11 mouse cellular contexts compared by ENCODE assay signal in the genomic region with DNA sequence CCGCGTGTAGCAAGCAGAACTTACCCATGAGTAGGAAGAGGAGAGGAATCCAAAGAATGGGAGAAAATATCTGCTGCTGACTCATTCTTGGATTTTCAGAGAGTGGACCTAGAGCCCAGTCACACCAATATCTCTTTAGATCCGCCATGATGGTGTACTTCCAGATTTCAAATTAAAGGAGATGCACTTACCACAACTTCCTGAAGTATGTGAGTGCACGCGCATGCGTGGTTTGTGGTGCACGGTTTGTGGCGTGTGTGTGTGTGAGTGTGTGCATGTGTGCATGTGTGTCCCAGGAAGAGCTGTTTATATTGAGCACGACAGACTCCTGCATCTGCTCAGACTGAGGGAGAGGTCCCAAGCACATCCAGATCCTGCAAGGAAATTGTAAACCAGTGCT. TPM values are rescaled to one million over a fixed set of nuclear protein-coding genes. Genes with fewer than 3 reads are reported as not detected.
A peak's percentile ranks its signal among the peaks of the same experiment; 100 is the strongest.
DNase-seq lines count a peak whose midpoint lies in the region; ATAC-seq and TF ChIP-seq lines count a peak whose summit lies in the region.
"Had no signal": no experiment of that assay in that cellular context is flagged by ENCODE, and none has a peak within 500 bp of the region (broad histone marks: within the 10 kb centered on the region; RNA-seq: fewer than 3 reads in every experiment).

A gene (minus strand): TSS at position 235 of the 400 bp plus-strand sequence.

- H3K27ac ChIP-seq in lung, embryonic 14.5 days (ENCODE audit: low read depth), result no peak within 1 kb of the TSS
- H3K27ac ChIP-seq: embryonic facial prominence, embryonic 10.5 days had no signal

- no peak within 1 kb of the TSS for H3K4me2 ChIP-seq in lung, embryonic 14.5 days

- DNase-seq in lung, adult 18-20 months, result peak; percentile 13 to 31
- no peak for DNase-seq in lung, postnatal 10 days
- DNase-seq in lung, embryonic 14.5 days, result peak; percentile 3
- DNase-seq in spleen, adult 12 weeks (ENCODE audit: low spot score), result peak; percentile 23
- no peak for DNase-seq in ovary, postnatal 36 days (ENCODE audit: low spot score)
- no peak for DNase-seq in adrenal gland, postnatal 14 days
- DNase-seq in urinary bladder, postnatal 14 days (ENCODE audit: low spot score), result no peak
- no peak for DNase-seq in left cerebral cortex, adult 18-20 months (ENCODE audit: low spot score in 2 of 2)
- DNase-seq: kidney, adult 9 months had no signal

- no peaks in the 10 kb centered on the region for H3K36me3 ChIP-seq in lung, embryonic 14.5 days (ENCODE audit: insufficient read depth)
- H3K36me3 ChIP-seq: embryonic facial prominence, embryonic 10.5 days had no signal

- no peaks in the 10 kb centered on the region for H3K4me1 ChIP-seq in lung, embryonic 14.5 days (ENCODE audit: insufficient read depth)
- H3K4me1 ChIP-seq: embryonic facial prominence, embryonic 10.5 days had no signal

- H3K9me3 ChIP-seq in lung, embryonic 14.5 days (ENCODE audit: low read depth, low read length), result no peaks in the 10 kb centered on the region
- H3K9me3 ChIP-seq: embryonic facial prominence, embryonic 10.5 days had no signal

- H3K27me3 ChIP-seq in lung, embryonic 14.5 days (ENCODE audit: insufficient read depth, low read length), result no peaks in the 10 kb centered on the region

- WGBS in lung, embryonic 14.5 days, result 81% methylated on average over 9 of the region's 9 CpGs

- H3K4me3 ChIP-seq in lung, embryonic 14.5 days (ENCODE audit: low read depth, low read length), result no peak within 1 kb of the TSS
- H3K4me3 ChIP-seq: embryonic facial prominence, embryonic 10.5 days had no signal

- ATAC-seq in lung, embryonic 14.5 days (ENCODE audit: insufficient read depth), result no peak

- TF ChIP-seq CTCF in lung, embryonic 14.5 days (IDR thresholded peaks at IDR 0.05; ENCODE audit: low read depth), result no peak

- no peak within 1 kb of the TSS for H3K9ac ChIP-seq in lung, embryonic 14.5 days

RNA-seq across cellular contexts. Expression of the gene that starts here (rescaled TPM):
- 0.14 TPM in 1 of 2 replicates, not detected in the other for polyA plus RNA-seq in lung, embryonic 14.5 days (2014; fragmentation: Nextera tagmentation; extraction: Ambion mirVana)
- total RNA-seq in adrenal gland, postnatal 14 days (2021), result 0.85 and 6.1 TPM in 2 replicates
- not detected for total RNA-seq in left cerebral cortex, adult 18-20 months (2021)
- polyA plus RNA-seq: heart, embryonic 14.5 days had no signal

Comparison
In these comparisons a context has a peak if more than half of its experiments do, and no peak if none do; other contexts are left out.
1. DNase-seq: peak in lung, adult 18-20 months (2 of 2) and spleen, adult 12 weeks (single experiment); none in lung, postnatal 10 days (single experiment), ovary, postnatal 36 days (single experiment), adrenal gland, postnatal 14 days (single experiment), urinary bladder, postnatal 14 days (single experiment) and left cerebral cortex, adult 18-20 months (0 of 2).
2. Peak in DNase-seq in lung, embryonic 14.5 days; RNA of the gene not detected or under 1 TPM.